In genomic region chr8:115618049-115618760, GRCm38 (mm10) we compare ENCODE assay signal across 8 mouse cellular contexts.
DNase-seq lines count a peak whose midpoint lies in the region; ATAC-seq and TF ChIP-seq lines count a peak whose summit lies in the region.

No protein-coding gene starts in this region.

- H3K27ac ChIP-seq in cerebellum, adult 2 months (ENCODE audit: insufficient read depth, low read length): no peak overlapping the region

- 90% methylated on average over 13 of the region's 13 CpGs for WGBS in cerebellum, adult 2 months

- H3K4me3 ChIP-seq in cerebellum, adult 2 months (replicated peaks; ENCODE audit: insufficient read depth, low read depth, low read length): no peak overlapping the region

- no peak for TF ChIP-seq CTCF in cerebellum, adult 2 months (IDR thresholded peaks at IDR 0.05; ENCODE audit: borderline replicate concordance, insufficient read depth, low read depth, low read length)

- H3K27me3 ChIP-seq in cerebellum, adult 2 months (ENCODE audit: control insufficient read depth, insufficient read depth, low read length): no peaks in the 10 kb centered on the region

- intact Hi-C loops in left cerebral cortex, postnatal 14 days (cut with DNase I): no loop called here

- ATAC-seq in frontal cortex, adult (ENCODE audit: low TSS enrichment): peak; percentile 64; the same call in 1 of the 2 replicates
- ATAC-seq in neutrophil, adult 5-6 weeks (ENCODE audit: extremely low read depth, insufficient number of reproducible peaks, low FRiP score, poor library complexity, severe bottlenecking): peak; percentile 92

- DNase-seq in frontal cortex, postnatal 25 days (ENCODE audit: low spot score in 2 of 2): no peak
- DNase-seq in spleen, postnatal 36 days (ENCODE audit: low spot score in 2 of 2): peak; percentile 20 to 28
- DNase-seq in spleen, adult 12 weeks (ENCODE audit: low spot score): no peak
- peak; percentile 41 to 53 for DNase-seq in left cerebral cortex, postnatal 14 days (ENCODE audit: low spot score in 2 of 2)
- DNase-seq in cerebellum, adult 2 months: no peak
- no peak for DNase-seq in testis, postnatal 14 days (ENCODE audit: low spot score)

- TF ChIP-seq POLR2A in cerebellum, adult 2 months (IDR thresholded peaks at IDR 0.05; ENCODE audit: borderline replicate concordance, insufficient read depth, low read length): no peak

- H3K4me1 ChIP-seq in cerebellum, adult 2 months (ENCODE audit: control insufficient read depth, insufficient read depth, low read length): peaks cover 23% of the 10 kb centered on the region

Comparison
In these comparisons a context has a peak if more than half of its experiments do, and no peak if none do; other contexts are left out.
1. DNase-seq: peak in spleen, postnatal 36 days (2 of 2) and left cerebral cortex, postnatal 14 days (2 of 2); none in frontal cortex, postnatal 25 days (0 of 2), spleen, adult 12 weeks (single experiment), cerebellum, adult 2 months (0 of 2) and testis, postnatal 14 days (single experiment).